Mouse (Mus musculus) telencephalon, adult 2 months (tissue): ENCODE data around the gene Hoxd11.
A peak's percentile ranks its signal among the peaks of the same experiment; 100 is the strongest.

Source experiments
- DNase-seq: peaks from one replicate; pipeline ENCODE4 v3.0.0-alpha.2; 2011; ENCODE audit warnings: low read depth, low spot score

Gene Hoxd11

DNA sequence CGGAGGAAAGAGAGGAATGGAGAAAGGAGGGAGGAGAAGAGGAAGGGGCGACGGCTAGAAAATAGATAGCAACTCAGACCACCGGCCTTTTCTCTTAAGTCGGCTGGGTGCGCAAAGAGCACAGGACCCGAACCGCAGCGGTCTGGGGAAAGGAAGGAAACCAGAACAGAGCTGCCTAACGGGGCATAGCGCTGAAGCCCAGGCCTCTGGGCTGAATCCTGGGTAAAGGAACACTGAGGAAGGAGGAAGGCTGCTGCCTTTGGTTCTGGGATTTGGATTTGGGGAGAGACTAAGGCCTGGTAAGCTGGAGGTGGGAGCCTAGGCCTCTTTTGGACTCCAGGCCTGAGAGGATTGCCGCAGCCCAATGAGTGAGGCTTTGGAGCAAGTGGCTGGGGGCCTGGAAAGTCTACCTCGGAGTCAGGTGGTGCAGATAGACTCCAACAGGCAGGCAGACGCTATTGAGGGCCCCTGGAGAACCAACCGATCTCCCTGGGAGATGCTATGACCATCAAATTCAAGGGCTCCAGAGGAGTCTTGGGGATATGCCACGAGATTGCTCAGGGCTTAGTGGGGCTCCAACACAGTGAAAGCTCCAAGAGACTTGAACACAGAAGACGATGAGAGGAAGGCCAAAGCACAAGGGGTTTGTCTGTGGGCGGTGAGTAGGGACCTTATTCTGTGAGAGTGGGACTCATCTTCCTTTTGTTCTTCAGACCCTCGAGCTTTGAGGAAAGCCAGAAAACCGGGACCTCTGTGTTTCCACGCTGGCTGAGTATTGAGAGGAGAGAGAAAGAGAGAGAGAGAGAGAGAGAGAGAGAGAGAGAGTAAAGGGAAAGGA lies 1.4 kb downstream of the Hoxd11 start:
- DNase-seq = no peak

DNA sequence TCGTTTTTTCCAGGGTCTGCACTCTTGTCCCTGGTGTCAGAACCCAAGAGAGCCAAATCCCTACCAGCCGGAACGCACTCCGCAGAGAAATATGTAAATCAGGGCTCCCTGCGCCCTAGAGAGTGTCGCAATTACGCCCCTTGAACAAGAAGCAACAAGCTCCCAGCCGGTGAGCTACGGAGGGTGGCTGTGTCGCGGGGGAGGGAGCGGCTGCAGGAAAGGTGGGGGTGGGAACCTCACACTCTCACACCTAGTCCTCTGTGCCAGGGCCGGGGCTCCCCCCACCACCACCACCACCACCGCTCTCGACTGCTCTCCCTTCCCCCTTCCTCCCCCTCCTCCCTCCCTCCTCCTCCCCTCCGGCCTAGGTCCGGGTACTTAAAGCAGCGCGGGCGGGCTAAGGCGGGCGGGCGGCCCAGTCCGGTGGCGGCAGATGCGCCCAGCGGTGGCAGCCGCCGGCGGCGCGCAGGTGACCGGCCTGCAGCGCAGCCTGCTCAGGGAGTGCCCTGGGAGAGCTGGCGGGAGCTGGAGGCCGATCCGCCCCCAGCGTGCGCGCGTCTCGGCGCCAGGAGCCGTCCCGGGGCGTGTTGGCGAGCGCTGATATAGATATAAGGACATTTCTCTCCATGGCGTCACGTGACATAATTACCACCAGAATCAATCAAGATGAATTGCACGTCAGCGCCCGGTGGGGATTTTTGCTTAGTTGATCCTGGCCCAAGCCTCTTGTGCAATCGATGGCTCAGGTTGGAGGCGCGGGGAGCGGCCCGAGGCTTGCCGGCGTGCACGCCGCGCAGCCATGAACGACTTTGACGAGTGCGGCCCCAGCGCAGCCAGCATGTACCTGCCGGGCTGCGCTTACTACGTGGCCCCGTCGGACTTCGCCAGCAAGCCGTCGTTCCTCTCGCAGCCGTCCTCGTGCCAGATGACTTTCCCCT lies 2.5 kb downstream of the Hoxd11 start:
- DNase-seq = no peak

DNA sequence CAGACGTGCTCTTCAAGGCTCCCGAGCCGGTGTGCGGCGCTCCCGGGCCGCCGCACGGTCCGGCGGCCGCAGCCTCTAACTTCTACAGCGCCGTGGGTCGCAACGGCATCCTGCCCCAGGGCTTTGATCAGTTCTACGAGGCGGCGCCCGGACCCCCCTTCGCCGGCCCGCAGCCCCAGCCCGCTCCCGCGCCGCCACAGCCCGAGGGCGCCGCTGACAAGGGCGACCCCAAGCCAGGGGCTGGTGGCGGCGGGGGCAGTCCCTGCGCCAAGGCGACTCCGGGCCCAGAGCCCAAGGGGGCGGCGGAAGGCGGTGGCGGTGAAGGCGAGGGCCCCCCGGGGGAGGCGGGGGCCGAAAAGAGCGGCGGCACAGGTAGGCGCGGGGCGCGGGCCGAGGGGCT lies 3.4 kb downstream of the Hoxd11 start:
- DNase-seq = no peak

DNA sequence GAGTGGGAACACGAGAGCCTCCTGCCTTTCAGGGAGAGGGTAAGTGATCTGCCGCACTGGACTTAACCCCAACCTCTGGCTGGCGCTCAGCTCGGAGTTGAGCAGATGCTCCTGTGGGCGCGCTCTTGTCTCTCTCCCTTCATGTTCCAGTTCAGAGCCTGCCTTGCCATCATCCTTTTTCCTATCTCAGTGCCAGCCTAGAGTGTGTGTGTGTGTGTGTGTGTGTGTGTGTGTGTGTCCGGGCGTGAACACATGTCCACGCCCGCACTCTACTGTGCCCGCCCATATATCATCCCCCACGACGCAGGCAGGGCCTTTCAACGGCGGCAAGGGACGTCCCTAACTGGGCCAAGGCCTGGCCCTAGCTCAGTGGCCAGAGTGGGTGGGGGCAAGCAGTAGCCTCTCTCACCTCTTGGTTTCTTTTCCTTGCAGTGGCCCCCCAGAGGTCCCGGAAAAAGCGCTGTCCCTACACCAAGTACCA lies 4.2 kb downstream of the Hoxd11 start:
- DNase-seq = no peak

DNA sequence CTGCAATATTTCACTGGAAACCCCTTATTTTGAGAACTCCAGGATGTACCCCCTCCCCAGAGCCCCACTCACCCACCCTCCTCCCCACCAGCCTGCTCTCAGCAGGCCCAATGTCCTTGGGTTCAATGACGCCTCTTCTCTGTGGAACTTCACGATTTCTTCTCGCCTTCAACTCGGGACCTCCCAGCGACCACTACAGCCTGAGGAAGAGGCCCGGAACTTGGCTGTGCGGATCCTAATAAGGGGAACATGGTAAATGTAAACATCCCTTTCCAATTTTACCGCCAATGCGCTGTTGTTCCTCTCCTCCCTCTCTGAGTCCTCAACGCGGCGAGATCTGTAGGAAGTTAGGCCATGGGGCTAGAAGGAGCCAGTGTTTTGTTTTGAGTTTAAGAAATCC lies 4.7 kb downstream of the Hoxd11 start:
- DNase-seq = no peak

DNA sequence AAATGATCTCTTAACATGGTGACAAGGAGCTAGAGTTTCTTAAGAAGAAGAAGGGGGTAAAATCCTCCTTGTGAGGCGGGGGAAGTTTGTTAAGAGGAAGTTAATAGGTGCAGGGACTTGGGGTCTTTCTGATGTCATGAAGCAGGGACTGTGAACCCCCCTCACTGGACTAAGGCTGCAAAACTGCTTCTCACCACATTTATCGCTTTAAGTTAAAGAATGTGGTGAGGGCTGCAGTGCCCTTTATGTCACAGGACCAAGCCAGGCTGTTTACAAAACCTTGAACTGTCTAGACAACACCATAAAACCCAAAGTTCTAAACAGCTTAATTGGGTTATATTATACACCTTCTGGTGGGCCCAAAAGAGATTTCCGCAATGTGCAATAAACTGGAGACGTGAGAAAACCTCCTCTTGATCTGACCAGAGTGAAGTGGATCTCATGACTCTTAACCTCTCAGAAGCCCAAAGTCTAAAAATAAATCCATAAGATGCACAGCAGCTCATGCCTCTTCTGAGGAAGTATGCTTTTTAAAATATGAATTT lies 5.8 kb downstream of the Hoxd11 start:
- no peak for DNase-seq

DNA sequence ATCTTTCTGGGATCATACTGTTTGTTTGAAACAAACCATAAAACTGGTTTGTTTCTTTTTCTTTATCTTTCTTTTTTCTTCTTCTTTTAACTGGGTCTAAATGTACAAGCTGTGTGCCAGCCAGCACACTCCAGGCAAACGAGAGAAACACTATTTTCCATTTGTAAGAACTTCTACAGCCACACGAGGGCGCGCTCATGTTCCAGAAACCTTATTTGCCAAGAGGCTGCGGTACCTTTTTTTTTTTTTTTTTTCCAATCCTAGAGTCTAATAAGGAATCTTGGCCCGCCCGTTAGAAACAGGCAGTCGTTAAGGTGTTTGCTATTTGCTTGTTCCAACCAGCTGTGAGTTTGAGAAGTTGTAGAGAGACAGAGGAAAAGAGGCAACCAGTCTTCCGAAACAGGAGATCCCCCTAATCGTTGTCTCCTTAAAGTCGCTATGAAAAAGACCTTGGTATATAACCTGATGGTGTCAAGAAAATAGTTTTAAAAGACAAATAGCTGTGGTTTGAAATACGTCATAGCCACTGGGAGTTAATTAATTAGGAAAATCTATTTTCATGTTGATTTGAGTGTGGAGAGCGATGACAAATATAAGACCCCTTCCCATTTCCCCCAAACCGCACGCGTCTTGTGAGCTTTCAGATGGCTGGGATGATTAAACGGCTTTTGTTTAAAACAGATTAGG lies 7.1 kb downstream of the Hoxd11 start:
- peak; percentile 31 for DNase-seq

DNA sequence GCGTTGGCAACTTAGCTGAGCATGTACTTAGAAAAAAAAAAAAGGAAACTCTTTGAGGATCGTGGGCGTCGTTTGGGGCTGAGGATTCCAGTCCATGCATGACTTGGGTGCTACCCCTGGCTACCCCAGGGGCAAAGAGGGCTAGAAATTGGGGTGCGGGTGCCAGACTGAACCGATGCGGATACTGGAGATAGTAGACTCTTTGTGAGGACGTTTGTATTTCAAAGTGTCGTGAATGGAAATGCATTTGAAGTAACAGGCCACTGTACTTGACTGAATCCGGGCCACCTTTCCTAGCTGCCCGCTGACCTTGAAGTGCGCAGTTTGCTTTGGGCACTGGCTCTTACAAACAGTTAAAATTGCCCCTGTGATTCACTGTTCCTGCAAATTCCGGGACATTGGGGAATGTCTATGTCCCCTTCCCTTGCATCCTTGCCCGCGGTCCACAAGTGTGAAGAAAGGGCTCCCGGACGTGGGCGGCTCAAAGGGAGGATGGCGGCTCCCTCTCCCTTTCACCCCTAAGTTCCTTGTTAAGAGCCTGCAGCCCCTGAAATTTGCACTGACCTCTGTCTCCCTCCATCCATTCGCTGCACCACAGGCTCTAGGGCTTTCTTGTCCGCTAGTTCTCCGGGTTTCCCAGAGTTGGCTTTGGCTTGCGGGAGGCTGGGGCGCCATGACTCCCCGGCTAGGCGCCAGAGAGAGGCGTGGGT lies 7.8 kb downstream of the Hoxd11 start:
- DNase-seq = no peak

DNA sequence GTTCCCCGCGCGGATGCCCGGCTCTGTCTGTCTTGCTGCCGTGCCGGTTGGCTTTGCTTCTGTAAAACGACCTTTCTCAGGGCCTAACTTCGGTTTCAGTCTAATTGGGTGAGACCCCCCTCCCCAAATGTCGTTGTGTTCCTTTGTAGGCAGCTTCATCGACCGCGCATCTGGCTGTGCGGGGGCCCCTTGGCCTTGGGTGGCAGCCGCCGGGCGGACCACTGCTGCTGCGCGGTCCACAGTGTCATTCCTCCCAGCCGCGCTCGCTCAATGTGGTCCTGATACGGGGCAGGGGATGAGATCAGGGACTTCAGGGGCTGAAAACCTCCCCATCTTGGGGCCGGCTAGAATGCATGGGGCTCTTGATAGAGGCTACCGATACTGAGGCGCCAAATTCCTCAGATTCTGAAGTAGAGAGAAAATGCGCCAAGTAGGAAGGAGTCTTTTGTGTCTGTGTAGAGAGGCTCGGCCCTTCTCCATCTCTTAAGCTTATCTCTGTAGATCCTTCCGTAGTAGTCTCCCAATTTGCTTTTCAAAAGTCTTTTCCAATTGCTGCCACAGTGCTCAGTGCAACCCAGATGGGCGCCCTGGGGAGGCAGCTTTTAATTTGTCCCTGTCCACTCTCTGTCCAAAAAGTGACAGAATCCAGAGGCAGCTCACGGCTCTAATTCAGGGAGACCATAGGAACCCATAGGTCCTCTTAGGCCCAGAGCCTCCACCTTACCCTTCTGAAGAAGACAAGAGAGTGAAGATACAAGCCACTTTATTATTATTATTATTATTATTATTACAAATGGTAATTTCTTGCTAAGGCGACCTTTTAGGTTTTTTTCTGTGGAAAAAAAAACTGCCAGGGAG lies 8.6 kb downstream of the Hoxd11 start:
- no peak for DNase-seq

DNA sequence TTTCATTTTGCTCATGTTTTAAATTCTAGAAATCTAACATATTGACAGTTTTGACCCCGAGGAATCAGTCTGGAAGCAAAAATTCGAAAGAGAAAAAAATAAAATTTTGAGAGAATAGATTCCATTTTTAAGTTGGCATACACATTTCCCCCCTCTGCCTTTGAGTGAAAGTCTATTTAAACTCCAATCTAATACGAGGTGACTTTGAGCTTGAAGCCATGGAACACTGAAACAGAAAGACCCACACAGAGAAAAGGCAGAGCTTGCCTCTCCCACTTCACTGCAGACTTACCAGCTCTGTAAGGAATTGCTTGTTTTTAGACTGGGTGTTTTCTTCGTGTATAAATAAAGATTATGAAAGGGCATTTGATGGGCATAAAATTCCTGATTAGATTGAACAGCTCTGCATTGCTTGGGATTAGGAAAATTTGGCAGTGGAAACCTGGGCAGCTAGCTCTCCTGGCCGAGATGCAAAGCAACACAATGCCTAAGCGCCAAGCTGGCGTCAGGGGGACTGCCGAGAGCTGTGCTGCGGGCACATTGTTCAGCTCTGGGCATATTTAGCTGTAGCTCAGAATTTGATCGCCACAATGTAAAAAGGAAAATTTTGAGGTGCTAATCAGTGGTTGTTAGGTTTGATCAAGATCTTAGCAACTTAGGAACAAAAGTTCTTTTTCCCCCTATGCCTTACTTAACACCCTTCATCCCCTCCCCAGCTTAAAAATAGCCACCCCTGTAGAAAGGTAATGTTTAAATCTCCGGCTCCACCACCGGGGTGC lies 9.6 kb downstream of the Hoxd11 start:
- no peak for DNase-seq

DNA sequence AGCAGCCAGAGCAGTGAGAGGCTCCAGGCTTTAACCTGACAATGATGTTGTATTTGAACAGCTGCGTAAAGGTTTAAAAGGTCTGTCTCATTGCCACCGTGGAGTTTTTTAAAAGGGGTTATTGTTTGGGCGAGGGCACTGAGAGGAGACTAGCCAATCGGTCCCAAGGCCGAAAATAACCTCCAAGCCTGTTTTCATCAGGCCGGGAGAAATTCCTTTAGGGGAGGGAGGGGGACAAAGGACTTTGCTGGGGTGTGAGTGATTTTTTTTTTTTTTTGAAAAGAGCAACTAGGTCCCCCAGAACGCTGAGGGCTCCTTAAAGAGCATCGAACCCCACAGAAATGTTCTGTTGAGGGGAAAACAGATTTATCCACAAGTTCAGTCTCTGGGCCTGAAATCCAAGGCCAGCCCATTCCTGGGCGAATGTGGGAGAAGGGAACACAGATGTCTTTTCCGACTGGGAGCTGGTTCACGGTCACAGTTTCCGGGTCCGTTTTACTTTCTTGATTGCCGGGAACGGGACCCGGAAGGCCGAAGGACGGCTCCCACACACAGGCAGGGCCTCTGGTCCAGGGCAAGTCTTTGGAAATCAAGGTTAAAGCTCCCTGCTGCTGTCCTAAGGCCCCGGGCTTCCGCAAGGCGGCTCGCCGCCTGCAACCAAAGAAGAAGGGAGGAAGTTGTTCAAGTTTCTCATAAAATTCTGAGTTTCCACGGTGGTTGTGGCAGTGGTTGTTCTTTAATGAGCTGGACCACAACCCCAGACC lies 10.4 kb downstream of the Hoxd11 start:
- no peak for DNase-seq

DNA sequence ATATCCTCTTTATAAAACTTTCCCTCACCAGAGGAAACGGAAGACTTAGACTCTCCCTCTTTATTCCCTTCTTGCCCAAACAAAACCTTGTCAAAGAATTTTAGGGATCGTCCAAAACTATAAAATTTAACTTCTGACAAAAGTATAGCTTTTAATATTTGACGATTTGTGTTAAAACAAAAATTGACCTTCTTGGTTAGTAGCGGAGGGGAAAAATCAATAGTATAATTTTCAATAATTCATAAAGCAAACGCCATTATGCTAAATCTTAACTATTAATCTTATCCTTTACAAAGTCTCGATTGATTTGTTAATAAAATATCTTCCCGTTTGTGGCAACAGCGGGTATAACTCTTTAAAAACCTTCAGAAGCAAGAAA lies 11.0 kb downstream of the Hoxd11 start:
- DNase-seq = no peak

DNA sequence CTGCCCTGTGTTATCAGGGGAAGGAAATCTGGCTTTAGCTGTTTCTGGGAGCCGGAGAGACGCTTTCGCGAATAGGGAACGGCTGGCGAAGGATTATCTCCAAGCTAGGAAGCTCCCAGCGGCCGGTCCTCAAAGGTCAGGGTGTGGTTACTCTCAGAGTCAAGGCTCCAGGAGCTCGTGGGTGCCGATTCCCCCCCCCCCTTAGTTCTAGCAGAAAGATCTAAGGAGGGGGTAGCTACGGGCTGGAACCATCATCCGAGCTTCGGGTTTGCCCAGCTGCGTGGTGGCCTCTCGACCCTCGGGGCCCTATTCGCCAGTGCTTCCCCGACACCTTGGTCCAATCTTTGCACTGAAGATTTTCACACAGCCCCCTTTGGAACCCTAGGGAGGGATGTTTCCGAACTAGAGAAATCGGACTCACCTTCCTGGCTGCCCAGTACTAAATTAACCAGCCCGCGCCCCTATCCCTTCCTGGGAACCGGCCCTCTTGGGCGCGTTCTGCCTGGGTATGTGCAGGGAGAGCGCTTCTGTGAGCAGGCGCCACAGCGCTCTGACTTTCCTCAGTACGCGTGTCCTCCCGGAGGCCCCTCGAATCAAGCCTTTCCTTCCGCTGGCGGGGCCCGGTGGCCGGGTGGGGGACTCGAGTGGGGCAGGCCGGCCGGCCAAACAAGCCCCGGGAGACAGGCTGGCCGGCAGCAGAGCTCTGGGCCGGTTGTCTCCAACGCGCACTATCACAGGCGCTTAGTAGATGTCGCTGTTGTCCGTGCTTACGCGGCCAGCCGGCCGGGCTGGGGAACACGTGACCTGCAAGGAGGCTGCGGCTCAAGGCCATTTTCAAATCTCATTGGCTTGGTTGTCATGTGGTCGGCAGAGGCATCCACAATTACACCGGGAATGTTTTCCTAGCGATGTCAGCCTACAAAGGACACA lies 11.9 kb downstream of the Hoxd11 start, which contains the start of gene Hoxd10:
Gene Hoxd10 (plus strand): TSS at position 903 of the 930 bp plus-strand sequence.
- DNase-seq = no peak

DNA sequence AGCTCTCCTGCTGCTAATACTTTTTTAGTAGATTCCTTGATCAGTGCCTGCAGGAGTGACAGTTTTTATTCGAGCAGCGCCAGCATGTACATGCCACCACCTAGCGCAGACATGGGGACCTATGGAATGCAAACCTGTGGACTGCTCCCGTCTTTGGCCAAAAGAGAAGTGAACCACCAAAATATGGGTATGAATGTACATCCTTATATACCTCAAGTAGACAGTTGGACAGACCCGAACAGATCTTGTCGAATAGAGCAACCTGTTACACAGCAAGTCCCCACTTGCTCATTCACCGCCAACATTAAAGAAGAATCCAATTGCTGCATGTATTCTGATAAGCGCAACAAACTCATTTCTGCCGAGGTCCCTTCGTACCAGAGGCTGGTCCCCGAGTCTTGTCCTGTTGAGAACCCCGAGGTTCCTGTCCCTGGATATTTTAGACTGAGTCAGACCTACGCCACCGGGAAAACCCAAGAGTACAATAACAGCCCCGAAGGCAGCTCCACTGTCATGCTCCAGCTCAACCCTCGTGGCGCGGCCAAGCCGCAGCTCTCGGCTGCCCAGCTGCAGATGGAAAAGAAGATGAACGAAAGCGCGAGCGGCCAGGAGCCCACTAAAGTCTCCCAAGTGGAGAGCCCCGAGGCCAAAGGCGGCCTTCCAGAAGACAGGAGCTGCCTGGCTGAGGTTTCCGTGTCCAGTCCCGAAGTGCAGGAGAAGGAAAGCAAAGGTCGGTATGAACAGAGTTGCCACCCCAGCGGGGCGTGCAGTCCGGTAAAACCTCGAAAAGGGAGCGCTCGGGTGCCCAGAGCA lies 12.8 kb downstream of the Hoxd11 start:
- no peak for DNase-seq

DNA sequence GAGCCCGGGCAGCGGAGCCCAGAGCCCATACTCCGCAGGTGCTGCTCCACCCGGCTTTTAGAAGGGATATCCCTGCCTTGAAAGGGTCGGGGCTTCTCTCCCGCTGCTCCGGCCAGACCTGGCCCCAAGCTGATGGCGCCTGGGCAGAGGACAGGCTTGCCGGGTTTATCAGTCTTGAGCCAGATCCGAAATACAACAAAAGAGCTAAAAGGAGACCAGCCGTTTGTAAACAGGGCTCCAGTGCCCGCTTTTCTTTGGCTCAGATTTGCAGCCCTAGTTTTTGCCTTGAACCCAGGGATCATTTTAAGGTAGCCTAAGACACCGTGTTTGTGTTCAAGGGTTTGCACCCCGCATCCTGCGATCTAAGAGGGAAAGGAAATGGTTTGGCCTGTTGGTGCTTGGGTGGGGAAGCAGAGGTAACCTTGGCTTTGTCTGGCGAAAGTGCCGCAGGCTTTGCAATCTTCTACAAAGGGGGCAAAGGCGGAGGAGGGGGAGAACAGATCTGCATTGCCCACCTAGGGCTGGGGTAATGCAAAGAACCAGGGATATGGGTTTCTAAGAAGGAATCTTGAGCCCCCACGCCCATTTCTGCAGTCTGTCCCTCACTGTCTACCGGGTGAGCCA lies 13.6 kb downstream of the Hoxd11 start:
- no peak for DNase-seq

DNA sequence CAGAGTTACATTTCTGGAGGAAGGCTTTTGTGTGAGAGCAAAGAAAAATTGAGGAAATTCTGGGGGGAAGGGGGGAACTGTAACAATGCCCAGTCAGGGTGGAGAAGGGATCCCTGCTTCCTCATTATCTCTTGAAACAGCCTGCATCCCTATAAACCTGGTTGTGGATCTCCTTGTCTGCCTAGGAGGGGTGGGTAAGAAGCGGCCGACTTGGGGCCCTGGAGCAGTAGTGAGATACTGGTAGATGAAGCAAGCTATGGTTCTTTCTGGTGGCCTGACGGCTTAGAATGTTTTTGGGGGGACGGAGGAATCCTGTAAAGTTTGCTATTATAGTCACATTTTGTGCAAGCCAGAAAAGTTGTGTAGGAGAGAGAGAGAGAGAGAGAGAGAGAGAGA lies 14.1 kb downstream of the Hoxd11 start:
- no peak for DNase-seq
